Mouse (Mus musculus) stomach, postnatal 0 days (tissue): ENCODE measurements around the gene Samm50.

Experiments
- CTCF ChIP-seq: IDR thresholded peaks from 2 replicates; pipeline ENCODE4 v1.5.1; 2016; ENCODE audit warnings: antibody characterized with exemption, low read depth, mild to moderate bottlenecking, moderate library complexity
- EP300 ChIP-seq: optimal IDR thresholded peaks from 2 replicates; pipeline ENCODE3; 2016; ENCODE audit warnings: antibody characterized with exemption

DNA sequence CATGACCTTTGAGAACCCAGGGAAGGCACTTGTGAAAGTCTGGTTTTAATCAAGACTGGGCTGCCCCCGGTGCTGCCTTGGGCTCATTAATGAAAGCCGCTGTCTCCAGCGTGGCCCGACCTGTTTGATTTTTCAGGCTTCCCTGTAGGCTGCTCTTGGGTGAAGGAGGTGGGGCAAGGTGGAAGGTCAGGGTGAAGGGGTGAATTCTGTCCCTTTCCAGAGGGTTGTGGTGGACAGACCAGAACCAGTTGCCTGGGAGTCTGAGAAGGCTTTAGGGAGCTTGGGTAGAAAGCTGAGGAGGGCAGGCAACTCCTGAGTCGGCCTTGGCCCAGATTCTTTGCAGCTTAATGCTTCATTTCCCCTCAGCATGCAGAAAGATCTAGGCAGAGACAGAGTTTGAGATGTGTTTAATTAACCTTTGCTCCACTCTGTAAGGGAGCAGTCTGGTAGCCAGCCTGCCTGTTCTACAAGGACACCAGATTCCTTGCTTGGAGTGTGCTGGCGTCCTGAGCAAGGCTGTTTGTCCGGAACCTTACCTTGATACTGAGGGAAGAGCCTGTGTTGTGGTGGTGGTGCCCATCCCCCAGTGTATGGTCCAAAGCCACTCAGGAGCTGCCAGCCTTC lies 24.5 kb downstream of the Samm50 start:
- TF ChIP-seq CTCF, result no peak
- no peak for TF ChIP-seq EP300
